Mouse (Mus musculus) liver, embryonic 14.5 days (tissue): ENCODE data around the gene Notch2. TPM values are rescaled to one million over a fixed set of nuclear protein-coding genes. Genes with fewer than 3 reads are reported as not detected.
A peak's percentile ranks its signal among the peaks of the same experiment; 100 is the strongest.

Source experiments
- ATAC-seq: fragments of 200-750 bp; cut with Nextera tagmentation; 2 replicates; pipeline ENCODE4 v1.8.0; 2017; ENCODE audit warnings: moderate number of reproducible peaks, mild to moderate bottlenecking, moderate library complexity; ENCODE audit not compliant: insufficient read depth
- DNase-seq, 3 experiments: peaks; one replicate each; pipeline ENCODE4 v3.0.0-alpha.2; 2012 to 2013; ENCODE audit warnings: low read depth in 3 of 3, low spot score in 3 of 3
- H3K27ac ChIP-seq: fragments of 300-500 bp; sonication (generic); 2 replicates; pipeline ENCODE4 v1.5.1; 2014; ENCODE audit warnings: moderate library complexity, mild to moderate bottlenecking, control low read depth, inconsistent platforms
- H3K27me3 ChIP-seq: fragments of 300-500 bp; sonication (generic); 2 replicates; pipeline ENCODE4 v1.6.1; 2014; ENCODE audit warnings: mild to moderate bottlenecking, low read length, moderate library complexity; ENCODE audit not compliant: control insufficient read depth, insufficient read depth
- H3K36me3 ChIP-seq: fragments of 300-500 bp; sonication (generic); replicated peaks from 2 replicates; pipeline ENCODE4 v1.6.1; 2014; ENCODE audit warnings: low read depth; ENCODE audit not compliant: control insufficient read depth, insufficient read depth
- H3K4me1 ChIP-seq, 2 experiments: fragments of 200-500 bp in 1 of 2; fragments of 300-500 bp in 1 of 2; sonication (generic) in 1 of 2; replicated peaks; 2 replicates each; pipeline ENCODE4 v1.6.1; 2012 to 2014; ENCODE audit warnings: antibody characterized with exemption in 1 of 2, inconsistent platforms in 1 of 2, low read length in 1 of 2; ENCODE audit not compliant: control insufficient read depth in 2 of 2, insufficient read depth in 2 of 2
- H3K4me2 ChIP-seq: fragments of 300-500 bp; sonication (generic); 2 replicates; pipeline ENCODE4 v1.6.1; 2014; ENCODE audit warnings: low read depth, mild to moderate bottlenecking, control low read depth, moderate library complexity
- H3K4me3 ChIP-seq, 2 experiments: fragments of 200-500 bp in 1 of 2; fragments of 300-500 bp in 1 of 2; sonication (generic) in 1 of 2; 2 replicates each; pipeline ENCODE4 v1.5.1; 2012 to 2014; ENCODE audit warnings: low read depth in 2 of 2, low read length in 2 of 2, mild to moderate bottlenecking in 2 of 2, control low read depth in 1 of 2, inconsistent platforms in 1 of 2, moderate library complexity in 1 of 2; ENCODE audit not compliant: insufficient read depth in 1 of 2
- H3K9ac ChIP-seq: fragments of 300-500 bp; sonication (generic); replicated peaks from 2 replicates; pipeline ENCODE4 v1.6.1; 2014; ENCODE audit warnings: mild to moderate bottlenecking, control low read depth, moderate library complexity
- H3K9me3 ChIP-seq: fragments of 300-500 bp; sonication (generic); 2 replicates; pipeline ENCODE4 v1.6.1; 2016; ENCODE audit warnings: low read length, mixed read lengths; ENCODE audit not compliant: control insufficient read depth
- CTCF ChIP-seq: IDR thresholded peaks from 2 replicates; pipeline ENCODE4 v1.5.1; 2016; ENCODE audit warnings: antibody characterized with exemption, low read depth, control low read depth
- EP300 ChIP-seq: IDR thresholded peaks from 2 replicates; pipeline ENCODE4 v1.6.1; 2016; ENCODE audit warnings: antibody characterized with exemption, low read depth
- WGBS: fragments of 180-500 bp; shearing (Covaris S2); extraction: QIAGEN DNeasy Blood & Tissue Kit; methylation state at CpG from one replicate; pipeline ENCODE4 v1.1.7; 2014; ENCODE audit not compliant: insufficient replicate concordance; 5-methylcytosine and 5-hydroxymethylcytosine counted together
- polyA plus RNA-seq, 2 experiments: library from polyadenylated mRNA; depleted of rRNA in 1 of 2; stranded (reverse) in 1 of 2; unstranded in 1 of 2; fragments of >200 nt; fragmentation: Nextera tagmentation in 1 of 2; extraction: Ambion mirVana in 1 of 2; gene quantifications; 2 replicates each; pipeline versions ENCODE4 v1.2.1 to v1.2.3; 2012 to 2014

Notch2 gene
- polyA plus RNA-seq, 2 experiments = 3.0 to 5.4 TPM

DNA sequence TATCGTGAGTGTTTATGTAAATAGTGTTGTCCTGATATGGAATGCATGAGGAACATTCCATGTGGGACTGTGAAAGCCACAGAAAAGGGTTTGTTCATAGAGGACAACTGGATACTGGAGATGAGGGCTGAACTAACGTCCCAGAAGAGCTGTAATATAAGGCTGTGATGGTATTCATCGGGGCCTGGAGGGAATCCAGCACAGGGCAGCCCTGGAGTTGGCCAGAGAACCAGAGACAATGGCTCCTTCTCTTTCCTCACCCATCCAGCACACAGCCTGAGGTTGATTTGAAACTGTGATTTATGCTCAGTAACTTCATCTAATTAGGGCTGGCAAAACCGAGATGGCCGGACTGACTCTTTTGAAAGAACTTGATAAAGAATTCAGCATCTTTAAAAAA, 20.1 kb upstream of the Notch2 start:
- Histone ChIP-seq H3K4me3 (no peak overlapping the region), H3K36me3 (no peaks in the 10 kb centered on the region), H3K9ac (no peak overlapping the region), H3K27me3 (no peaks in the 10 kb centered on the region), H3K27ac (no peak overlapping the region), H3K4me1 (peaks cover 0 to 3% of the 10 kb centered on the region in 2 experiments; a peak in 3 of 4 replicates), H3K9me3 (no peaks in the 10 kb centered on the region), H3K4me2 (no peak overlapping the region)
- no peak for ATAC-seq
- TF ChIP-seq CTCF (no peak), EP300 (no peak)
- 72% methylated on average over 5 of the region's 5 CpGs for WGBS
- DNase-seq = no peak

DNA sequence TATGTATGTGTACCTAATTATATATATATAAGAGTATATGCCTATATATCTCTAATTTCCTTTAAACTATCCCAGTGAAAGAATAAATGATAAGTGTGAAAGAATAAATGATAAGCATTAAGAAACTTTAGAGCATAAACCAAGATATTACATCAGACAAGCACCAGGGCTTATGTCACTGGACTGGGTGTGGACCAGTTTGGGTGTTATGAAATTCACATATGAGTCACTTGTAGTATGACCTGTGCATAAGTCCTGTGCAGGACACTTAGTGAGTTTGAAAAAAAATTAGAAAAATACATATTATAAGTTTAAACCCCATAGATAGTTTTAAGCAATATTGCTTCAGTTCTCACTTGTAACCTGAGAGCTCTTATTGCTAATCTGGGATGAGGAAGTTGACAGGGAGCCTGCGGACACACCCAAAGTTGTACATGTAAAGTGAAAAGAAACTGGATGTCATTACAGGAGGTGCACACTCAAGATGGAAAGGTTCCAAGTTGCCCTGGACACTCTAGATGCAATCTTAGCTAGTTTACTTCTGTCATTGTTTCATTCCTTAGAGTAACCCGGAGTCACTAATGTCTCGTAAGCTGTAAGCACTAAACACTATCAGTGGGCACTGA, 19.3 kb upstream of the Notch2 start:
- H3K4me3 ChIP-seq = no peak overlapping the region
- no peaks in the 10 kb centered on the region for H3K9me3 ChIP-seq
- H3K27me3 ChIP-seq = no peaks in the 10 kb centered on the region
- H3K4me1 ChIP-seq = peaks cover 7 to 8% of the 10 kb centered on the region in 2 experiments
- ATAC-seq = no peak
- H3K9ac ChIP-seq = no peak overlapping the region
- DNase-seq = no peak
- WGBS = 70% methylated on average over 3 of the region's 3 CpGs
- no peaks in the 10 kb centered on the region for H3K36me3 ChIP-seq
- H3K27ac ChIP-seq = no peak overlapping the region
- TF ChIP-seq EP300 = no peak
- no peak for TF ChIP-seq CTCF
- H3K4me2 ChIP-seq = no peak overlapping the region

GRCm38 (mm10) chr3:97994818-97995217, 18.5 kb upstream of the Notch2 start:
- Histone ChIP-seq H3K27ac (no peak overlapping the region), H3K9ac (no peak overlapping the region), H3K4me3 (no peak overlapping the region), H3K9me3 (no peaks in the 10 kb centered on the region), H3K4me2 (no peak overlapping the region), H3K36me3 (no peaks in the 10 kb centered on the region), H3K27me3 (no peaks in the 10 kb centered on the region), H3K4me1 (peaks cover 9 to 13% of the 10 kb centered on the region in 2 experiments)
- ATAC-seq (no peak), DNase-seq (no peak)
- no peak for TF ChIP-seq CTCF
- TF ChIP-seq EP300 = no peak
- WGBS = 64% methylated on average over 5 of the region's 5 CpGs

DNA sequence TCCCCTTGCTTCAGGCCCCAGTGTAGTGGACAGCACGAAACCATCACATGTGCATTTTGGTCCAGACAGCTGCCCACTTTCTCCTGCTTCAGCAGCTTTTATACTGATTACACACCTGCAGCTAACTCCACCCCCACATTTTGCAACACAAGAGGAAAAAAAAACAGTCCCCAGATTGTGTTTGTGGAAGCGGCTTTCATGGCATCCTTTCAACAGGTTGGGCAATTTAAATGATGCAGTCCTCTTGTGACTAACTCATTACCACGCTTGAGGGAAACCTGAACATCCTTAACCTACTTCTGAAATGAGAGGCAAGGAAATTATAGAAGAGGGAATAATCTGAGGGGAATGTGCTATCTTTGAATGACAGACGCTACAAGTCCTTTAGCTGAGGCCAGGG, 15.0 kb upstream of the Notch2 start:
- WGBS = 49% methylated on average over 4 of the region's 4 CpGs
- no peak for ATAC-seq
- TF ChIP-seq EP300 = no peak
- TF ChIP-seq CTCF = no peak

DNA sequence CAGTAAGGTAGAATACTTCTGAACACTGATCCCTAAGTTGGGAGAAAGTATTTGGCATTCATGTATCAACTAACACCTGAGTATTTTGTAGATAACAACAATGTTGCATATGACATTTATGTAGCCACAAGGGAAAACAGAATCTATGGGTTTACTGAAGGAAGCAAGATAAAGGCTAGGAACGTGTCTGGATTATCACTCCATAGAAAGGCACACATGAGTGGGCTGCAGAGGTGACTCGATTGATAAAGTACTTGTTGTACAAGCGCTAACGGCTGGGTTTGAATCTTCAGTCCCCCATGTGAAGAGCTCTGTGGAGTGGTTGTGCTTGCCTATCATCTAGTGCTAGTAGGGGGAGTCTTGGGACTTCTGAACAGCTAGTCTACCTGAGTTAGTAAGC, 9.8 kb upstream of the Notch2 start:
- no peak overlapping the region for H3K9ac ChIP-seq
- no peaks in the 10 kb centered on the region for H3K36me3 ChIP-seq
- no peak overlapping the region for H3K27ac ChIP-seq
- H3K27me3 ChIP-seq = no peaks in the 10 kb centered on the region
- ATAC-seq (peak; percentile 82), DNase-seq (peak in 1 of 3 experiments; percentile 30)
- no peak overlapping the region for H3K4me2 ChIP-seq
- 14% methylated on average over 4 of the region's 4 CpGs for WGBS
- peaks cover 21 to 29% of the 10 kb centered on the region in 2 experiments for H3K4me1 ChIP-seq
- no peak overlapping the region for H3K4me3 ChIP-seq
- H3K9me3 ChIP-seq = no peaks in the 10 kb centered on the region
- TF ChIP-seq CTCF = no peak
- peak; percentile 89 for TF ChIP-seq EP300

More for the DNA sequence above, 15.0 kb upstream of the Notch2 start:
- H3K27me3 ChIP-seq = no peaks in the 10 kb centered on the region
- H3K4me3 ChIP-seq = no peak overlapping the region
- peak in 1 of 3 experiments; percentile 24 for DNase-seq
- no peak overlapping the region for H3K4me2 ChIP-seq
- H3K27ac ChIP-seq = no peak overlapping the region
- no peak overlapping the region for H3K9ac ChIP-seq
- no peaks in the 10 kb centered on the region for H3K9me3 ChIP-seq
- no peaks in the 10 kb centered on the region for H3K36me3 ChIP-seq
- H3K4me1 ChIP-seq = peaks cover 15 to 18% of the 10 kb centered on the region in 2 experiments
